Mouse (Mus musculus) urinary bladder, postnatal 25 days (tissue): ENCODE measurements around the gene Sash1.

Experiments
- DNase-seq: peaks from one replicate; pipeline ENCODE4 v3.0.0; 2022; ENCODE audit warnings: low spot score

The Sash1 gene

DNA sequence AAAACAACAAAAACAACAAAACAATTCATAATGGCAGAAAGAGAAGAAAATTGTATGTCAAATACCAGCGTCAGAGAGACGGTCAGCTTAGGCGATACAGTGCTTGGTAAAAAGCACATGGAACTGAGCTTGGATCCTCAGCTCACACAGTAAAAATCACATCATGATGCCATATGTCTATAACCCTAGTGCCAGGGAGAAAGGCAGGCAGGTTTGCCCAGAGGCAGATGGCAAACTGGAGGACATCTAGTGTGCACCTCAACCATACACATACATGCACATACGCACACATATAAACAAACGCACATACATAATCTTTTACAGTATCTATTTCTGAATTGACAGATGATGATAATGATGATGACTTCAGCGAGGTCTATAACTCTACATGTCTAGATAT lies 96.8 kb downstream of the Sash1 start:
- DNase-seq = no peak

DNA sequence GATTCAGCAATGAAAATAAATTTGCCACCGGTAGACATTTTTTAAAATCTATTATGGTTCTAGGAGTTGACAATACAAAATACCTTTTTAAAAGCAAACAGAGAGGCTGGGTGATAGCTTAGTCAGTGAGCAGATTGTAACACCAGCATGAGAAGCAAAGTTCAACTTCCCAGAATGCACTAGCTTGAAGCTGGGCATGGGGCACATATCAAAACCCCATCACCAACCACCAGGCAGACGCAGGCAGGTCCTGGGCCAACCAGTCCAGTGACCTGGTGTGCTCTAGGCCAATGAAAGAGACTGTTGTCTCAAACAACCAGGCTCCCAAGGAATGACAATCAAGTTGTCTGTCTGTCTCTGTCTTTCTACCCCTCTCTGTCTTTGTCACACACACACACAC lies 98.6 kb downstream of the Sash1 start:
- no peak for DNase-seq

DNA sequence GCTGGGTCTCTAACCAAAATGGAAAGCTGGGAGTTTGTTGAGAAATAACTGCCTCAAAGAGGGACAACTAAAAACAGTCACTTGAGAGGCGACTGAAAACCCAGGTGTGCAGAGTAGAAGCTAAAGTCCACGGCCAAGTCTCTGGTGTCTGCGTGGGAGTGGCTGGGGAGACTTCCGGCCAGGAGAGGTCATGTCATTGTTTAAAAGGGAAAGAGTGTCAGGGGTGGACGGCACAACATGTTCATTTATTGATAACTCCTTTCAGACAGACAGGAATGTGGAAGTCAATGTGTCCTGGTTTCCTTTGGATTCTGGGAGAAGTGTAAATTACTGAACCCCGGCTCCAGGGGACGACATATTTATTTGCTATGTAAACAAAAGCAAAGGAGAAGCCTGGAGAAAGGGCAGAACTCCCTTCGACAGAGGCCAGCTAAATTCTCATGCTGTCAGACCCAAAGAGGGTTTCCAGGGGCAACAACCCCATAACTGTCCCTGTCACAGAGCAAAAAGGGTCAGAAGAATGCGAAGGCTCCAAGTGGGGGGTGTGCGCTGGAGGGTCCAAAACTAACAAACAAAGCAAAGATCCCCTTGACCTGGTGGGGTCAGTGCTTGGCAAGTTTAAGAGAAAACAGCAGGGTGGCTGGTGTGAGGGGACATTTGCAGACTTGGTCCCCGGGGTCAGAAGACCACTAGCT lies 100.3 kb downstream of the Sash1 start:
- no peak for DNase-seq

DNA sequence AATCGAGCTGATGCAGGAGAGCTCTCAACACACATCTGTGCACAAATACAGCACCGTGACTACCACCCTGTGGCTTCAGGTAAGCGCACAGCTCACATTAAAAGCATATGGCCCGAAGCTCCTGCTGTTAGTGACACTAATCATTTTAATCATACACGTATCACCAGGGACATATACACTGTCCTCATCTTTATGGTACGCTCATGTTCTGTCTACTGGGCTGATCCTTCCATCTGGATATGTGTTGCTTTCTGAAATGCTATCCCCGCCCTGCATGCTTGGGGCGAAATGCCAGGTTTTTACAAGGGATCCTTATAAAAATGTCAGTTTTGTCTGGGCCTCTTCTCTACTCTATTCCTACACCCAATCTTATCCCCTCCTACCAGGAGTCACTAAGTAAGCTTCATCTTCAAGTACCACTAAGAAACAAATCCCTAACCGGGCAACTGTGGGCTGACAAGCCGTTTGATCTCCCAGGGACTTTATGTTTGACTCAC lies 103.9 kb downstream of the Sash1 start:
- DNase-seq = no peak

DNA sequence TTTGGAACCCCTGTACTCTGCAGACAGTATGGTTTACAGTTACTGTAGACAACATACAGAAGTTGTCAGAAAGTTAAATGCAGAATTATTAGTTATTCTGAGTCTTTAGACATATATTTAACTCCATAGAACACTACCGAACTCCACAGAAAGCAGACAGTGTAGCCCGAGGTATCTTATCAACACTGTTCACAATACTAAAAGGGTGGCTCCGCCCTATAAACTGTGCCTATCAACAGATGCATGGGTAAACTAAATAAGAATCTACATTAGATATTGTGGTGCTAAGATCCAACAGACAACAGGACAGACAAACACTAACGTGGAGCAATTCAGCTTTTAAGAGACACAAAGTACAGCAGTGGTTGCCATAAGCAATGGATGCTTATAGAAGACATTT lies 106.0 kb downstream of the Sash1 start:
- no peak for DNase-seq

DNA sequence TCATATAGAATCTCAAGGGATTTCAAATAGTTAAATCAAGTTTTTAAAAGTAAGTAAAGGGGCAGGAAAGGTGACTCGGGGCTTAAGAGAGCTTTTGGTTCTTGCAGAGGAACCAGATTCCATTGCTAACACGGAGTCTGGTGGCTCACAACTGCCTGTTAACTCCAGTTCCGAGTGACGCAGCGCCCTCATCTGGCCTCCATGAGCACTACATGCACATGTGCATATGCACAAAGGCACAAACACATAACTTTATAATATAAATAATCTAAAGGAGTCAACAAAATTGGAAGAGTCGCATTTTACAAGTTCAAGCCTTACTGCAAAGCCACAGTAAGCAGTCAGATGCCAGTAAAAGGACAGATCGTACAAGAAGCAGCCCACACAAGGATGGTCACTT lies 107.0 kb downstream of the Sash1 start:
- DNase-seq = no peak

DNA sequence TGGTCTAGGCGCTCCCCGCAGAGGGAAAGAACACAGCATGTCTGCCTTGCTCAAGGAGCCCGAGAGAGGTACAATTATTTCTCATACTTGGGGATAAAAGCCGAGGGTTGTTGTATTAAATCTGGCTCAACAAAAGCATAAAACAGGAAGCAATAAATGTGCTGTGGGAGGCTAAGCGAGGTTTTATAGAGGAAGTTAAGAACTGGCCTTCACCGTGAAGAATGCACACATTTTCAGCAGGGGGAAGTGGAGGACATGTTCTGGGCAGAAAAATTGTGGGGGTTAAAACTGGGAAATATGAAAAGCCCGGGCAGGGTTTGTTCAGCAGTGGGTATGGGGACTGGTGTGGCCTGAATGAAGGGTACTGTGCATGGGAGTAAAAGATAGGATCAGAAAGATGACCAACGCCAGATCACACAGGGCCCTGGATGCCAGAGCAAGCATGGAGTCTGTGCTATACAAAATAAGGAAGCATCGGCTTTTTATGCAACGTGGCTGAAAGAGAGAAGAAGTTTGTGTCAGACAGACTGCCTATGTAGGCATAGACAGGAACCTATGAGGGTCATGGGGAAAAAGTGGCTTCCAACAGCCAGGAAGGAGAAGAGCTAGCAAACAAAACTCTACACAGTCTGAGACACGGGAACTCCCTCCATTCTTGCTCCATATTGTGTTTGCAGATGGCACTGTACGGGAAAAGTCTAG lies 108.2 kb downstream of the Sash1 start:
- no peak for DNase-seq

DNA sequence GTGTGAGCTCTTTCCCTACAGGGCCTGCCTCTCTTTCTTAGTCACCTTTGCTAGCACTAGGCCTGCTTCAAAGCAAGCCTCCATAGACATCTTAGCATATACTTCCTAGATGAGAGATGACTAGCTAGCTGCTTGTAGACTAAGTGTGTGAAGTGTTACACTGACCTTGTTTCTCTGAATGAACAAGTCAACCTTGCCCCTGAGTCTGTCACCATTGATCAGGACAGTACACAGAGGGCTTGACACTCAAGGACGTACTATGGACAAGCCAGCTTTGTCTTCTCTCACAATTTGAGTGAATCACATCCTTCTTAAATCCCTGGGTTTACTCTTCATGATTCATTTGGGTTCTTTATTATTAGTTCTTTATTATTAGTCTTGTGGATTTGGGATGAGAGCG lies 109.1 kb downstream of the Sash1 start:
- no peak for DNase-seq

DNA sequence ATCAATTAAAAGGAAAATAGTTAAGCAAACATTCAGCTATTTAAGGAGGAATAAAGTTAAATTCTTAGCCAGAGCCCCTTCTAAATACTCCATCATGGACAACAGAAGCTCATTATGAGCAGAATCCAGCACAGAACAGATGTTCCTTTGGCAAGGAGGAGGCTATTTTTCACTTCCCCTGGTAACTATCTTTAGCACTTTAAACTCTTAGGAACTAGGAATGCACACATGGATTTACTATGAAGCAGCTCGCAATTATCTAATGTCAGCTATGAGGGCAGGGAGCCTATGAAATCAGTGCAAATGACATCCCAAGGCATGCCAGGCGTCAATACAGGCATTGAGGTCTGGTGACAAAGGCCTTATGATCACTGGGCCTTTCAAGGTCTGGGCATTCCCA lies 110.1 kb downstream of the Sash1 start:
- no peak for DNase-seq

DNA sequence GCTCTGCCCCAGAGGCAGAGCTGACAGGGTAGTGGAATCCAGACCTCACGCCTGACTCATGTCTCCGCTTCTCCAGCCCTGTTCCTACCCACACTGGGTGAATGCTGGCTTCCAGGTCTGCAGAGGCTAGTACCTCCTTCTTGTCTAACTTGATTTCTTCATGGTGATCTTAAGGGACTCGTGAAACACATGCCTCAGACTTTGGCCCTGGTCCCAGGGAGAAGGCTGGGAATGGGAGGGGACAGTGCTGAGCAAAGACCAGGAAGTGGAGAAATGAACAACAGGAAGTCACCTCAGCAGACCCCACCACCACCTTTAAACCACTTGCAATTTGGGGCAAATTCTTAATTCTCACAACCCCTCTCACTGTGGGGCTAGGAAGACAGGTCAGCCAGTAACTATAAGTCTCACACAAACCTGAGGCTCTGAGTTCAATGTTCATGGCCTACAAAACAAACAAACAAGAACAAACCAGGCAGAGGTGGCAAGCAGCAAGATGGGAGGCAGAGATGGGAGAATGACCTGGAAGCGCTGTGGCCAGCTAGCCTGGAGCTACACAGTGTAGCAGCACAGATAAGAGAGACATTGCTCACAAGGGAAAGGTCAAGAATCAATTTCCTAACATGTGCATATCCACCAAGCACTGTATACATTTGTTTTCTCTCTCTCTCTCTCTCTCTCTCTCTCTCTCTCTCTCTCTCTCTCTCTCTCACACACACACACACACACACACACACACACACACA lies 113.2 kb downstream of the Sash1 start:
- peak; percentile 52 for DNase-seq

DNA sequence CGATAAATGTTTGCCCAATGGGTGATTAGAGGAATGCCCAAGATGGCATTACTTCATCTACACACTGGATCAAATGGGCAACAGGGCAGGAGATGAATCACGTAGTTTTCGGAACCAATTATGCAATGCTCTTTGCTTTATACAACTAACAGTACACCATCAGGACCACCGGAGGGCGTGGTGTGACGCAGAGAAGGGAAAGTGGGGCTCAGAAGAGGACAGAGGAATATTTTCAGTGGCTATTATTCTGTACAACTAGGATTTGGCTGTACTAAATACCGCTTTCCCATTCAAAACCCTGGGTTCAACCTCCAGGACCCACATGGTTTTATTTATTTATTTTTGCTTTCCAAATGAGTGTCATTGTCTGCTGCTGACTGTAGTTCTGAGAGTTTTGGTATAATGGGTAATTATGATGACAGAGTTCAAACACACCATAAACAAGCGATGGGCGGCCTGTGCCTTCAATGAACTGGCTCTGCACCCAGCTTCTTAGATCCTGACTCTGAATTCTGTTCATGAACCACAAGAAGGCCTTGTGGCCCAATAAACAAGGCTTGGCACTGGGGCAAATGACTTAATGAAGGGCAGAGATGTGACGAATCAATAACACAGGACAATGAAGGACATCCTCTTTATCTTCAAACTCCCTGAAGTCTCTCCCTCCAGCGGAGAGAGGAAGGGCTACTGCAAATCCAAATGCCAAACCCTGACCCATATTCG lies 114.8 kb downstream of the Sash1 start:
- no peak for DNase-seq

DNA sequence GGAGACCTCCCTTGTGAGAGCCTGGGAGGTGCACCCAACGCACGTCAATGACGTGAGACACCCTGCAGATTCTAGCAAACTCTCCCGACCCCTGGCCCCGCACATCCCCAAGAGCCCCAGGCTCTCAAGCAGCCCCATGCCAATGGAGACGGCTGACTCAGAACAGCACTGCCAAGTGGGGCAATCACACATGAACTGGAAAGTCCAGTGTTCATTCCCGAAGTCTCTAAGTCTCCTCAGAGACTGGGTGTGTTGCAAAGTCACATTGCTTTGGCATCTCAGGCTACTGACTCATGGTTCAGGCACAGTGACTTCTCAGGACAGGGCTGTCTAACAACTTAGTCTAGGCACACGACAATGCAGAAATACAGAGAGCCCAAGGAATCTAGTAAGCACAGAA lies 117.2 kb downstream of the Sash1 start:
- no peak for DNase-seq

DNA sequence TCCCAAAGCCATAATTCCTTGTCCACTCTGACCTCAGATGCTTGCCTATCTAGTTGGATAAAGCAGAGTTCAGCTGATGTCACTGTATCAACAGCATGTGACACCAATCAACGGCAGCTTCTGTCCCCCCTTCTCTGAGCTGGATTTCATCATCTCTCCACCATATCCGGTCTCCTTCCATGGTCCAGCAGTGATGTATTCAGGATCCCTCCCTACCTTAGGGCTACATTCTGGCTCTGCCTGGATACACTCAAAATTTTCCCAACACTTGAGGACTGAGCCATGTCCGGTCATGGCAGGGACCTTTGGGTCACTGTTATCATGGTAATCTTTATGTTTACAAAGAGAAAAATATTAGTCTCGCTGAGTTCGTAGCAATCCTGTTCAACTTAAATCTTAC lies 118.5 kb downstream of the Sash1 start:
- DNase-seq = no peak

DNA sequence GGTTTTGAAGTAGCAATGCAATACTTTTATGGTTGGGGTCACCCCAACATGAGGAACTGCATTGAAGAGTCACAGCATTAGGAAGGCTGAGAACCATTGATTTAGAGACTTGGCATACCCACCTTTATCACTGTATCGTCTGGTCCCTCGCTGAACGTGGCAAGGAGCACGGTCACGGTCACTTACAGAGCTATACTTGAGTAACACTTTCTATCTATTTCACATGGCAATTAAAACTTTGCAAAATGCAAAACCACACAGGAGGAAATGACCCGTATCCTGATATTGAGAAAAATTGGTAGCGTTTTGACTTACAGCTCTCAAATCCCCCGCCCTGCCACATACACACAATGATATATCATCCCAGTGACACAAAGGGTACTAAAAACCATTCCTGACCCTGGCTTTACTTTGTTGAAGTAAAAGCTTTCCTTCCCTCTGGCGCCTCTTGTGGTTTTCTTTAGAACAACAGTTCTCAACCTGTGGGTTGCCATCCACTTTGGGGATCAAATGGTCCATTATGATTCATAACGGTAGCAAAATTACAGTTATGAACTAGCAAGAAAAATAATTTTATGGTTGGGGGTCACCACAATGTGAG lies 119.8 kb downstream of the Sash1 start:
- DNase-seq = no peak

DNA sequence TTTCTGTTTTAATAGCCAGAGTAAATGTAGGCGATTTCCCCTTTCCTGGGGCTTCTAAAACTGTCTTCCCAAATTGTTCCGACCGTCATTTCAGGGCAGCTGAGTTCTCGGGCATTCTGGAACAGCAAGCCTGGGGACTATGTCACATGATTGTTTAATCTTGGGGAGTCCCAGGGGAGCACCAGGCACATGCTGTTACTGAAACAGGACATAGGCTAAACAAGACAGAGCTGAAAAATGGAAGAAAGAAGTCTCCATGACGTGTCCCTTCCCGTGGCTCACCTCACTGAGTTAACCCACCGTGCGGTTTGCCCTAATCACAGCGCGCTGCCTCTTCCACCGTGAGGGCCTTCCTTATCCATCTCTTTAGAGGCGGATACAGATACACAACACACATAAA lies 123.1 kb downstream of the Sash1 start:
- no peak for DNase-seq

DNA sequence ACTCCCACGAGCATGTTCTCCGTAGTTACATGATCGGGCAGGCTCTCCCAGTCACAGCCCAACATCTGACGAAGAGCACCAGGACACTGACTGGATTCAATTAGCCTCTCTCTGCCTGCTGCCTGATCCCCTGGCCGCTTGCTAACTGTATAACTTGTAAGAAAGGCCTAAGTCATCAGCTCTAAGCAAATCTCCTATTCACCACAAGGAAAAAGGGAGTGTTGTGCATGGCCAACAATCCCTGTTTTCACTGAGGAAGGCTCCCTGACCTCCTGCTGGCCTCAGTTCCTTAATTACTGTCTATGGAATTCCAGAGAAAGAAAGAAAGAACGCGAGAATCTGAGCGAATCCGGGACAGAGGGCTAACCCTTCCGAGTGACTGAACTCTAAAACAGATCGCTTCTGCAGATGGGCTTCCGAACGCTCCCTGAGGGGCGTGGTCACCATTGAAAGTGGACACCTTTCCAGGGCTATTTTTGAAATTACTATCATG lies 123.6 kb downstream of the Sash1 start:
- no peak for DNase-seq

DNA sequence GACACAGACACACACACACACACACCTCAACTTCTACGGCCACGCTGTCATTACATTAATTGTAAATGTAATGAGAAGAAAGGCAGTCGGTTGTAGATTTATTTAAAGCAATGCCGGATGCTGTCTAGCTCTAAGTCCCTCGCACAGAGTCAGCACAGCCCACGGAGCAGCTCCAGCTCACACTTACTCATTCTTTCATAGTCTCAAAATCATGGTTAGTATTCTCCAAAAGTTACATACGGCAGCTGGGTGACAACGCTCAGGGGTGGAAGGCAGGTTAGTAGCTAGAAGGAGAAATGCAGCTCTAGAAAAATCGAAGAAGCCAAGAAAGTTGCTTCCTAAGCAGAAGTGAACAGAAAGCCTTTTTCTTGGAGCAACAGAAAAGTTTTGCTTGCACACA lies 124.2 kb downstream of the Sash1 start:
- DNase-seq = no peak

DNA sequence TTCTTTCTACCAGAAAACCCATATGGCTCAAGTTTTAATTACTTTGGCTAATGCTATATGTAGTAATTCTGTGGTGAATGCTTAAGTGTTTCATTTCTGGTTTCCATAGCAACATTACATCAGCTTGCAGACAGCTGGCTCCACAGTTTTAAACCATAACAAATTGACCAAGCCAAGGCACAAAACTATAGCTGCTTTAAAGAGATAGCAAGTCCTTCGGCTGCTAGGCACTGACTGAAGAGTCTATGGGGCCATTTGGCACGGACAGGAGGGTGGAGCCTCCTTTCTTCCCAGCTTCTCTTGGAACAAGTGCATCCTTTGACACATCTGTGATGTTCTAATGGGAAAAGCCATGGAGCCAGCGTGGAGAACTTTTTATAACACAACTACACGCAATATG lies 125.3 kb downstream of the Sash1 start:
- no peak for DNase-seq

DNA sequence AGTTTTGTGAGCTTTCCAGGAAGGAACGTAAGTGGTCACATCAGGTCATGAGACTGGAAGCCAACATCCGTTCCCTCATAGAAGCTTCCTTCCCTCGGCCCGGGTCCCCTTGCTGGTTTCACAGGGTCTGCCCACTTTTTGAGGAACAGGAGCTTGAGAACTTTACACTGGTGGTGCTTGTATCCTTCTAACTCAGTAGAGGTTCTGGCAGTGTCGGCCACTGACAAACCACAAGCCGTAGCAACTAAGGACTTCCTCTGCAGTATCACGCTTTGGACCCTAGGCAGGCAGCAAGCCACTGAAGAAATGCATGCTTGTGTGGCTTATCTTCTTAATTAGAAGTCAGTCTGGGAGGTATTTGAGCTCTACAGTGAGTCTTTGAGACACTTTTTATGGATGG lies 126.6 kb downstream of the Sash1 start:
- DNase-seq = no peak

DNA sequence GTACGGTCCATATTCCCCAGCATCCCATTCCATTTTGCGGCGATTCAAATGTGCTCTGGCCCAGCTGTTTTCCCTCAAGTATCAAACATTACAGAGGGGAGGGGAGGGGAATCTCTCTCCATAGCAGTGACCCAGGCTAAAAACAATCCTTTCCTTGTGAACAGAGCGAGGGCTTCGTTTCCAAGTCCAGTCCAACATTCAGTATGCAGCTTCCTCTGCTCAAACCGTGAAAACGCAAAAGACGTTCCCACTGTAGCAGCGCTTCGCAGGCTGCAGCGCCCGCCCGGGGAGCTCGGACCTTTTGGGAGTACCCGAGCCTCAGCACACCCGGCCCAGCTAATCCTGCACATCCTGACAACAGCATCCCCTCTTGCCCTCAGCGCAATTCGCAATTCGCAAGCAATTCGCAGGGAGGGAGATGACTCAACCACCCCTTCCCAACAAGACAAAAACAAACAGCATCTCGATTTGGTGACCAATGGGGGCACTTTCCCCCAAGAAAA lies 128.4 kb downstream of the Sash1 start:
- no peak for DNase-seq

DNA sequence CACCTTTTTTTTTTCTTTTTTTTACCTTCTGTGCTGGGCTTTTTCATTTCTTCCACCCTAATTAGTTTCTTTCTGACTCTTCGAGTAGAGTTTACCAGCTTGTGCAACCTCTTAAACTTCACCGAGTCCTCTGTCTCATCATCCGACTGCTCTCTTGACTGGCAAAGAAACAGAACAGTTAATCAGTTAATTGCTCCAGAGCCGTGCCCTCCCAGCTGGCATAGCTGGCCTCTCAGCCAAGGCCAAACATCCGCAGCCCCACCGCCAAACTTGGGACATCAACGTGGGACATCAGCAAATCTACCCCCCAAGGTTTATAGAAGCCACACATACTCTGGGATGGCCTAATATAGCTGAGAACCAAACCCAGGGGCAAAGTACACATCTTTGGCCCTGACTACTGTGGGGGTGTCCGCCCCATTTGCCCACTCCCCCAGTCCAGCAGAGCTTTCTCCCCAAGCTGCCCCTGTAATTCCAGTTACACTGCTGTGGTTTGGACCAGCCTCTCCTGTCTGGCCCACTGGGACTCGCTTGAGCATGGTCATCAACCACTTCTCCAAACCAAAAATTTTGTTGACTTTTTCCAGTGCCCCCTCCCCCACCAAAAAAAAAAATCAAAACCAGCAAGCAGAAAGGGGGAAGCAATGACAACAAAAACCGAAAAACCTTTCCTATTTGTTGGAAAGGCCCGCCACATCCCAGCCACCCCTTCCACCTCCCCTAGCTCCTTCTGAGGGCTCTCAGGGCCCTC lies 129.1 kb downstream of the Sash1 start:
- DNase-seq = no peak
